Mouse (Mus musculus) ES-E14 (cell line): ENCODE data around the gene Urah.

ENCODE experiments used
- HCFC1 ChIP-seq: IDR thresholded peaks from 2 replicates; pipeline ENCODE4 v1.6.1; 2012; ENCODE audit warnings: low read length, inconsistent platforms, borderline replicate concordance; ENCODE audit not compliant: insufficient read depth
- ZC3H11A ChIP-seq: IDR thresholded peaks from 2 replicates; pipeline ENCODE4 v1.6.1; 2012; ENCODE audit warnings: low read depth, mild to moderate bottlenecking, inconsistent platforms, low read length, borderline replicate concordance

GRCm38 (mm10) chr7:140828171-140828881, 6.5 kb upstream of the Urah start:
- TF ChIP-seq ZC3H11A (no peak), HCFC1 (no peak)
